Mouse (Mus musculus): ENCODE measurements around the gene Mpi. TPM values are rescaled to one million over a fixed set of nuclear protein-coding genes. Genes with fewer than 3 reads are reported as not detected.

Gene Mpi
- total RNA-seq (2014; rRNA removed) (67.9 and 78.6 TPM in 2 replicates), polyA plus RNA-seq (2015; fragmentation: Nextera tagmentation; extraction: Ambion mirVana) (61.5 and 64.6 TPM in 2 replicates)

DNA sequence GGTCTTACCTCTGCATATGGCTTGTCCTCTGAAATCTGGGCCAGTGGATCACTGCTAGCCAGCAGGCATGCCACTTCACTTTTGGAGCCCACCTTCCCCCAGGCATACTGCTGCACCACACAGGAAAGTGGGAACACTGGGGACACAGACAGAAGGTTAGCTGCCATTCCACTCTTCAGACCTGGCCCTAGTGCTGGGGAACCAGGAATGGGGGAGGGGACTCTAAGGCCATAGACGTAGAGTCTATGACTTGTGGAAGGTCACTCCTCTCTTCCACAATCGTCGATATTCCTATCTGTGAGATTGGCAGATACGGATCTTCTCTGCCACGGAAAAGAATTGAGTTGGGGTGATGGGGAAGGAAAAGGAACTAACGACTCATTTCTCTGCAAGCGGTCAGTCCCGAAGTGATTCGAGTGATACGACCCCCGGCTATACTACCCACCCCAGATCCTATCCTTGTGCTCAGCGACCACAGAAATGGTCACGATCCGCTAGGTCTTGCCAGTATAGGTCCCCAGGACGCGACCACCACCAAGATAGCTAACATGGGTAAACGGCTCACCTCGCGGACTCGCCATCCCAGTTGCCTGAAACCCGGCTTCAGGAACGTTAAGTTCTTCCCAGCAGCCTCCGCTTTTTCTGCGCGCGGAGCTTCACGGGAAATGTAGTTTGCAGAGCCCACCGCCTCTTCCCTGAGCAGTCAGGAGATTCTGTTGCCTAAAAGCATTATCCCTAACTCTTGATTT lies at the start of gene Mpi:
TSS of gene Mpi (minus strand) at position 625 of the 749 bp plus-strand sequence.
- peaks cover 9% of the 10 kb centered on the region for H3K4me1 ChIP-seq (ENCODE audit: insufficient read depth, low read length)
- no peak for TF ChIP-seq CTCF (IDR thresholded peaks at IDR 0.05; ENCODE audit: low read depth)
- H3K27me3 ChIP-seq (ENCODE audit: insufficient read depth, low read length), result no peaks in the 10 kb centered on the region
- H3K9me3 ChIP-seq (ENCODE audit: low read length), result no peaks in the 10 kb centered on the region
- peak within 1 kb of the TSS; percentile 27; the same call in 1 of the 2 replicates for H3K27ac ChIP-seq
- ATAC-seq, result peak; percentile 70
- peak; percentile 87 for DNase-seq (ENCODE audit: low spot score)
- peaks cover 18% of the 10 kb centered on the region for H3K36me3 ChIP-seq (ENCODE audit: insufficient read depth, low read length)
- H3K4me3 ChIP-seq (ENCODE audit: low read length), result peak within 1 kb of the TSS; percentile 69
- peak within 1 kb of the TSS; percentile 70 for H3K9ac ChIP-seq (replicated peaks; ENCODE audit: low read length)
- peak within 1 kb of the TSS; percentile 87 for H3K4me2 ChIP-seq (ENCODE audit: low read depth, low read length)
- WGBS, result under 1% methylated on average over 28 of the region's 28 CpGs

DNA sequence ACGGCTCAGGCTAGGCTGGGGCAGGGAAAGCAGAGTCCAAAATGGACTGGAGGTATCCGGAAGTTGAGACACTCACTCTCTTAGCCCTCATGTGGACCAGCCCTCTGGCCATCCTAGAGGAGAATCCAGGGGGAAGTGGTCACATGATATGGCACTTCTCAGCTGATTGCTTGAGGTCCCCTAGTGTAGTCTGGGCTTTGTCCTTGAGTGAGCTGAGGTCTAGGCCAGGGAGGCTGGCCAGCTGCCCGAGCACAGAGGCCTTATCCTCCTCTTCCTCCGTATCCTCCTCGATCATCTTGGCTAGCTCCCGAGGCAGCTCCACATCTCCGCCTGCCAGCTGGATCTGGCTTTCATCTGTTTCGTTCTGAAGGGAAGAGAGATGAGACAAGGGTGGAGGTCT lies 49.5 kb upstream of the Mpi start:
- no peak overlapping the region for H3K4me2 ChIP-seq (ENCODE audit: low read depth, low read length)
- 56% methylated on average over 8 of the region's 8 CpGs for WGBS
- peaks cover 22% of the 10 kb centered on the region for H3K4me1 ChIP-seq (ENCODE audit: insufficient read depth, low read length)
- no peak overlapping the region for H3K27ac ChIP-seq
- no peaks in the 10 kb centered on the region for H3K9me3 ChIP-seq (ENCODE audit: low read length)
- no peak overlapping the region for H3K9ac ChIP-seq (replicated peaks; ENCODE audit: low read length)
- no peak for DNase-seq (ENCODE audit: low spot score)
- no peak overlapping the region for H3K4me3 ChIP-seq (ENCODE audit: low read length)
- peaks cover 12% of the 10 kb centered on the region; the same call in 1 of the 2 replicates for H3K27me3 ChIP-seq (ENCODE audit: insufficient read depth, low read length)
- no peak for TF ChIP-seq CTCF (IDR thresholded peaks at IDR 0.05; ENCODE audit: low read depth)
- H3K36me3 ChIP-seq (ENCODE audit: insufficient read depth, low read length), result no peaks in the 10 kb centered on the region
- ATAC-seq, result no peak

DNA sequence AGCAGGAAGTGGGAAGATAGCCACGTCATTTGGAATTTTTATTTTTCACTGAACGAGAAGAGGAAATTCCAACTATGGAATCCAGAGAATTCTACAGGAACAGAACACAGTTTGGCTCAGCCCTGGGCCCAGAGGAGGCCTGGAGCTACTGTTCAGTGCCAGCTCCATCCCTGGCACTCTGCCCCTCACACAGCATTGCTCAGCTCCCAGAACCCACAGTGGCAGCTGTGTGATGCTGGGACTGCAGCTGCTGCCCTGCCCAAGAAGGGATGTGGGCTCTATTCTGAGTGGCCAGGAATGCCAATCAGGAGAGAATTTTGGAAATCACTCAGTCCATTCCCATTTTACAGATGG lies 48.8 kb upstream of the Mpi start:
- Histone ChIP-seq H3K4me1 (ENCODE audit: insufficient read depth, low read length) (peaks cover 18% of the 10 kb centered on the region), H3K9ac (replicated peaks; ENCODE audit: low read length) (no peak overlapping the region), H3K4me2 (ENCODE audit: low read depth, low read length) (no peak overlapping the region), H3K36me3 (ENCODE audit: insufficient read depth, low read length) (no peaks in the 10 kb centered on the region), H3K4me3 (ENCODE audit: low read length) (no peak overlapping the region), H3K27ac (no peak overlapping the region), H3K9me3 (ENCODE audit: low read length) (no peaks in the 10 kb centered on the region), H3K27me3 (ENCODE audit: insufficient read depth, low read length) (peaks cover 9% of the 10 kb centered on the region; the same call in 1 of the 2 replicates)
- peak; percentile 79 for DNase-seq (ENCODE audit: low spot score)
- no peak for TF ChIP-seq CTCF (IDR thresholded peaks at IDR 0.05; ENCODE audit: low read depth)
- peak; percentile 46; the same call in 1 of the 2 replicates for ATAC-seq
- WGBS, result 55% methylated on average over 2 of the region's 2 CpGs

DNA sequence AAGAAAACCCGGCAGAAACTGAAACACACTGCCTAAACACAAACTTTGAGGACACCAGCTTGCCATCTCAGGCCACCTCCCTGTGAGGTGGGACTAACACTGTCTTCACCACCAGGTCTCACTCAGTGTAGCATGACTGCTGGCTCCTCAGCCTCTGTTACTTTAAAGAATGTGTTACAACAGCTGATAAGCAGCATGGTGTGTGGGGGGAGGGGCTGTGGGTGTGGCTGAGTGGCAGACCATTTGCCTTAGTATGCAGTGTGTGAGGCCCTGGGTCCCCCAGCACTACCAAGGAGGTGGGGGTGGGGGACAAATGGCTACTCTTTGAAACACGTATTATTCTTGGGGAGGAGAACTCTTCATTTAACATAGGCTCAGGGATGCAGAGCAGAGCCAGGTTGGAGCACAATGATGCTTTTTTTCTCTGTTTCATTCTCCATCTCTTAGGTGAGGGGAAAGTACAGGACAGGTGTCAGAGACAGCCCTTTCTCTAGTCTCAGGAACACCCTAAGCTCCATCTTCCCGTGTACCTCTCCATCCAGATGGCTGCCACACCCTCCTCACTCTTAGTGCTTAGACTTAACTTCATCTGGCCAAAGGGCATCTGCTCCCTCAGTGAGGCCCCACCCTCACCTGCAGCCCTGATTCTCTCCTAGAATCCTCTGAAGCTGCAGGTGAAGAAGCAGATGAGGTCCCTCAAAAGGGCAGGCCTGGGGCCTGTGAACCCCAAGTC lies 48.2 kb upstream of the Mpi start:
- peaks cover 13% of the 10 kb centered on the region; the same call in 1 of the 2 replicates for H3K4me1 ChIP-seq (ENCODE audit: insufficient read depth, low read length)
- no peak overlapping the region for H3K9ac ChIP-seq (replicated peaks; ENCODE audit: low read length)
- no peak for DNase-seq (ENCODE audit: low spot score)
- ATAC-seq, result no peak
- 28% methylated on average over 3 of the region's 3 CpGs for WGBS
- H3K4me3 ChIP-seq (ENCODE audit: low read length), result no peak overlapping the region
- H3K36me3 ChIP-seq (ENCODE audit: insufficient read depth, low read length), result no peaks in the 10 kb centered on the region
- peaks cover 4% of the 10 kb centered on the region; the same call in 1 of the 2 replicates for H3K27me3 ChIP-seq (ENCODE audit: insufficient read depth, low read length)
- no peak for TF ChIP-seq CTCF (IDR thresholded peaks at IDR 0.05; ENCODE audit: low read depth)
- no peak overlapping the region for H3K4me2 ChIP-seq (ENCODE audit: low read depth, low read length)
- no peaks in the 10 kb centered on the region for H3K9me3 ChIP-seq (ENCODE audit: low read length)
- H3K27ac ChIP-seq, result no peak overlapping the region

DNA sequence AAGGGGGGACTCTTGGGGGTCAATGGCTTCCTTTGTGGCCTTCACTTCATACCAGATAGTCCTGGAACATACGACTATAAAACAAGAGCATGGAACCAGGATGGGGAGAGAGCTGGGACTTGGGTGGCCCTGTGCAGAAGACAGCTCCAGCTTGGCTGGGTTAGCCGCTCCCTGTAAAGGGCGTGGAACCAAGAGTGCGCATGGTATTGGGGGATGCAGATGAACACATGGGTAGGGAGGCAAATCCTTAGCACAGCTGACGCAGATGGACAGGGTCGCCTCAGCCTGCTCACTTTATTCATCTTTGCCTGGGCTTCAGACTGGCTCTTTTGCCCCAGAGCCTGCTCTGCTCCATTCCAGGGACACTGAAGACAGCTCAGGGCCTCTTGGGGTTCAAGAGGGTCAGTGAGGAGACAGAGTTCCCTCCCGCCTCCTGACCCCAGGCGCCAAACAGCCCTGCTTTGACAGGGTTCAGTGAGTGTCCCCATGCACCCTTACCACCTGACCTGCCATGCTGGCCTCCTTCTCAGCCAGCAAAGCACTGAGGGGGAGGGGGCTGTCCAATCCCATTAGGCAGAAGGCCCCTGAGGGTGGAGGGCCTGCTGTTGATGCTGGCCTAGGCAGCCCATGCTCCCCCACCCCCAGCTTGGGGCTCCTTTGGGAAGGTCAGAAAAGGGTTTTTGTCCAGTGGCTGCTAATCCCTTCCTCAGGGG lies 46.4 kb upstream of the Mpi start:
- H3K36me3 ChIP-seq (ENCODE audit: insufficient read depth, low read length), result peaks cover 13% of the 10 kb centered on the region; the same call in 1 of the 2 replicates
- H3K4me3 ChIP-seq (ENCODE audit: low read length), result no peak overlapping the region
- no peak for TF ChIP-seq CTCF (IDR thresholded peaks at IDR 0.05; ENCODE audit: low read depth)
- no peak overlapping the region for H3K4me2 ChIP-seq (ENCODE audit: low read depth, low read length)
- no peak overlapping the region for H3K9ac ChIP-seq (replicated peaks; ENCODE audit: low read length)
- H3K9me3 ChIP-seq (ENCODE audit: low read length), result no peaks in the 10 kb centered on the region
- 51% methylated on average over 8 of the region's 8 CpGs for WGBS
- no peaks in the 10 kb centered on the region for H3K27me3 ChIP-seq (ENCODE audit: insufficient read depth, low read length)
- DNase-seq (ENCODE audit: low spot score), result no peak
- no peak overlapping the region for H3K27ac ChIP-seq
- peaks cover 12% of the 10 kb centered on the region; the same call in 1 of the 2 replicates for H3K4me1 ChIP-seq (ENCODE audit: insufficient read depth, low read length)
- 0 out of 2 replicates have a peak, but pooled peaks have one; percentile 13 for ATAC-seq

DNA sequence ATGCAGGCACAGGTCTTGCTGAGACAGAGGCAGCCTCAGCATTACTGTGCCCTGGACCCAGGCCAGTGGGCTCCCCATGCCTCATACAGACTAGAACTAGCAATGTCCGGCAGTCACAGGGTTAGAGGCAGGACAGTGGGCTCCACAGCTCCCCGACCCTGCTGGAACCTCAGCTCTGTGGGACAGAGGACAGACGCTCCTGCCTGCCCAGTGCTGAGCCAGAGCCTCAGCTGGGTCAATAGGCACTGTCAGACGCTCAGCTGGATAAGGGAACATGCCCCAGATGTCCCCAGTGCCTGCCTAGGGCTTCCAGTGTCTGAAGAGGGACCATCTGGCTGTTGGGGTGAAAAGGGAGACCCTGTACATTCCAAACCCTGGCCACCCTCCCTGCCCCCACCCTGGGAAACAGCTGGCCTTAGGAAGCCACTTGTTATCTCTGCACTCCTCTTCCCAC lies 45.4 kb upstream of the Mpi start:
- 24% methylated on average over 4 of the region's 4 CpGs for WGBS
- Histone ChIP-seq H3K36me3 (ENCODE audit: insufficient read depth, low read length) (peaks cover 18% of the 10 kb centered on the region; the same call in 1 of the 2 replicates), H3K4me3 (ENCODE audit: low read length) (no peak overlapping the region), H3K9me3 (ENCODE audit: low read length) (no peaks in the 10 kb centered on the region), H3K4me2 (ENCODE audit: low read depth, low read length) (no peak overlapping the region), H3K27me3 (ENCODE audit: insufficient read depth, low read length) (no peaks in the 10 kb centered on the region), H3K27ac (no peak overlapping the region), H3K9ac (replicated peaks; ENCODE audit: low read length) (no peak overlapping the region), H3K4me1 (ENCODE audit: insufficient read depth, low read length) (peaks cover 12% of the 10 kb centered on the region; the same call in 1 of the 2 replicates)
- ATAC-seq, result peak; percentile 21; the same call in 1 of the 2 replicates
- TF ChIP-seq CTCF (IDR thresholded peaks at IDR 0.05; ENCODE audit: low read depth), result no peak
- DNase-seq (ENCODE audit: low spot score), result no peak

Data from hindbrain, postnatal 0 days (tissue).